Mouse (Mus musculus): ENCODE measurements around the gene Nufip2. TPM values are rescaled to one million over a fixed set of nuclear protein-coding genes. Genes with fewer than 3 reads are reported as not detected.
A peak's percentile ranks its signal among the peaks of the same experiment; 100 is the strongest.

The Nufip2 gene
- polyA plus RNA-seq, 1 experiment from 2014 or later = 6.5 TPM

DNA sequence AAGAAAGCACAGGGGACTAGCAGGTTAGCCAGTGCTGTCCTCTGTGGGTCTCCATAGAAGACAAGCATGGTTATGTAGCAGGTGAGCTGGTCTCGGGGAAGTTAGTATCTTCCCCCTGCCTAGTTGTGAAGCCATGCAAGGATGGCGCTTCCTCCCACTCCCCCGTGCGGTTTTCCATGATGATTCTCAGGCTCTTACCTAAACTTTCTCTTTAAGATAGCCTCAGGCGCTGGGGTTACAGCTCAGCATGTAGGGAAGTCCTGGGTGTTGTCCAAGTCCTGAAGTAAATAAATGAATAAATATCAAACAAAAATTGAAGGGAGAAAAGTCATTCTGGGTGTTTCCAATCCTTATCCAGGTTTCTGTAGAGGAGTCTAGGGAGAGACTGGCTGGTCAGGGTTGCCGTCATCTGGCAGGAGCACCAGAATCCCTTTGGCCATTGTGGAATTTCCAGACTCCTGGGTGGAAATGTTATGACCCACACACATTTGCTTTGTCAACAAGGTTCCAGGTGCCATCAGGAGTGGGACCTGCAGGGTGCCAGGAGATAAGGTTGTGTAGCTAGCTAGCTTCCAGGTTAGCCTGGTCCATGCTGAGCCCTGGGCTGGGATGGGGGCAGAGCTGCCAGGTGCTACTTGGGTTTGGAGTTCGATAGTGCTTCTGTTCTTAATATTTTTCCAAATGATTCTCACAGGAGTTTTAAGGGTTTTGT lies 96.3 kb downstream of the Nufip2 start:
- H3K4me2 ChIP-seq (ENCODE audit: low read depth, low read length) = no peak overlapping the region
- no peak for ATAC-seq (ENCODE audit: low read depth)
- H3K27me3 ChIP-seq (replicated peaks; ENCODE audit: control insufficient read depth, insufficient read depth, low read length) = no peaks in the 10 kb centered on the region
- peaks cover 37% of the 10 kb centered on the region for H3K4me1 ChIP-seq (ENCODE audit: control insufficient read depth, insufficient read depth, low read length)
- 82% methylated on average over 7 of the region's 7 CpGs for WGBS
- H3K27ac ChIP-seq (replicated peaks; ENCODE audit: low read depth, low read length) = no peak overlapping the region
- peaks cover 21% of the 10 kb centered on the region; the same call in 1 of the 2 replicates for H3K36me3 ChIP-seq (ENCODE audit: control insufficient read depth, insufficient read depth, low read length)
- no peaks in the 10 kb centered on the region for H3K9me3 ChIP-seq (ENCODE audit: control insufficient read depth, low read length)
- H3K4me3 ChIP-seq (ENCODE audit: low read depth, low read length) = no peak overlapping the region
- H3K9ac ChIP-seq (ENCODE audit: low read depth, low read length) = no peak overlapping the region
- DNase-seq (ENCODE audit: low spot score) = no peak

GRCm38 (mm10) chr11:77783211-77783746 lies 97.3 kb downstream of the Nufip2 start:
- peak; percentile 64 for ATAC-seq (ENCODE audit: low read depth)
- peaks cover 37% of the 10 kb centered on the region for H3K4me1 ChIP-seq (ENCODE audit: control insufficient read depth, insufficient read depth, low read length)
- WGBS = 36% methylated on average over 10 of the region's 10 CpGs
- H3K9ac ChIP-seq (ENCODE audit: low read depth, low read length) = peak overlapping the region; percentile 38; the same call in 1 of the 2 replicates
- no peaks in the 10 kb centered on the region for H3K9me3 ChIP-seq (ENCODE audit: control insufficient read depth, low read length)
- H3K4me3 ChIP-seq (ENCODE audit: low read depth, low read length) = no peak overlapping the region
- H3K36me3 ChIP-seq (ENCODE audit: control insufficient read depth, insufficient read depth, low read length) = peaks cover 11% of the 10 kb centered on the region; the same call in 1 of the 2 replicates
- H3K4me2 ChIP-seq (ENCODE audit: low read depth, low read length) = peak overlapping the region; percentile 36
- H3K27me3 ChIP-seq (replicated peaks; ENCODE audit: control insufficient read depth, insufficient read depth, low read length) = no peaks in the 10 kb centered on the region
- peak overlapping the region; percentile 86 for H3K27ac ChIP-seq (replicated peaks; ENCODE audit: low read depth, low read length)
- DNase-seq (ENCODE audit: low spot score) = peak; percentile 80

GRCm38 (mm10) chr11:77783747-77784646 lies 98.0 kb downstream of the Nufip2 start:
- Histone ChIP-seq H3K9ac (ENCODE audit: low read depth, low read length) (peak overlapping the region; percentile 38; the same call in 1 of the 2 replicates), H3K27me3 (replicated peaks; ENCODE audit: control insufficient read depth, insufficient read depth, low read length) (no peaks in the 10 kb centered on the region), H3K27ac (replicated peaks; ENCODE audit: low read depth, low read length) (peak overlapping the region; percentile 86), H3K4me1 (ENCODE audit: control insufficient read depth, insufficient read depth, low read length) (peaks cover 37% of the 10 kb centered on the region), H3K4me2 (ENCODE audit: low read depth, low read length) (peak overlapping the region; percentile 36), H3K4me3 (ENCODE audit: low read depth, low read length) (no peak overlapping the region), H3K36me3 (ENCODE audit: control insufficient read depth, insufficient read depth, low read length) (0 out of 2 replicates have a peak, but pooled peaks cover 4% of the 10 kb centered on the region), H3K9me3 (ENCODE audit: control insufficient read depth, low read length) (no peaks in the 10 kb centered on the region)
- DNase-seq (ENCODE audit: low spot score) (peak; percentile 70), ATAC-seq (ENCODE audit: low read depth) (peak; percentile 64)
- 40% methylated on average over 18 of the region's 18 CpGs for WGBS

GRCm38 (mm10) chr11:77784894-77785293 lies 98.9 kb downstream of the Nufip2 start:
- no peaks in the 10 kb centered on the region for H3K27me3 ChIP-seq (replicated peaks; ENCODE audit: control insufficient read depth, insufficient read depth, low read length)
- WGBS = 76% methylated on average over 9 of the region's 9 CpGs
- no peak overlapping the region for H3K4me2 ChIP-seq (ENCODE audit: low read depth, low read length)
- ATAC-seq (ENCODE audit: low read depth) (no peak), DNase-seq (ENCODE audit: low spot score) (no peak)
- no peak overlapping the region for H3K4me3 ChIP-seq (ENCODE audit: low read depth, low read length)
- peak overlapping the region; percentile 86 for H3K27ac ChIP-seq (replicated peaks; ENCODE audit: low read depth, low read length)
- H3K9me3 ChIP-seq (ENCODE audit: control insufficient read depth, low read length) = no peaks in the 10 kb centered on the region
- H3K4me1 ChIP-seq (ENCODE audit: control insufficient read depth, insufficient read depth, low read length) = peaks cover 37% of the 10 kb centered on the region
- 0 out of 2 replicates have a peak overlapping the region, but pooled peaks have one; percentile 1 for H3K9ac ChIP-seq (ENCODE audit: low read depth, low read length)
- no peaks in the 10 kb centered on the region for H3K36me3 ChIP-seq (ENCODE audit: control insufficient read depth, insufficient read depth, low read length)

GRCm38 (mm10) chr11:77785396-77785767 lies 99.4 kb downstream of the Nufip2 start:
- Histone ChIP-seq H3K27me3 (replicated peaks; ENCODE audit: control insufficient read depth, insufficient read depth, low read length) (no peaks in the 10 kb centered on the region), H3K4me2 (ENCODE audit: low read depth, low read length) (0 out of 2 replicates have a peak overlapping the region, but pooled peaks have one; percentile 3), H3K36me3 (ENCODE audit: control insufficient read depth, insufficient read depth, low read length) (no peaks in the 10 kb centered on the region), H3K9me3 (ENCODE audit: control insufficient read depth, low read length) (no peaks in the 10 kb centered on the region), H3K4me1 (ENCODE audit: control insufficient read depth, insufficient read depth, low read length) (peaks cover 38% of the 10 kb centered on the region), H3K27ac (replicated peaks; ENCODE audit: low read depth, low read length) (peak overlapping the region; percentile 77), H3K4me3 (ENCODE audit: low read depth, low read length) (no peak overlapping the region), H3K9ac (ENCODE audit: low read depth, low read length) (peak overlapping the region; percentile 1; the same call in 1 of the 2 replicates)
- 11% methylated on average over 5 of the region's 5 CpGs for WGBS
- no peak for DNase-seq (ENCODE audit: low spot score)
- ATAC-seq (ENCODE audit: low read depth) = 0 out of 2 replicates have a peak, but pooled peaks have one; percentile 19

- Histone ChIP-seq H3K27me3 (replicated peaks; ENCODE audit: control insufficient read depth, insufficient read depth, low read length) (no peaks in the 10 kb centered on the region), H3K9me3 (ENCODE audit: control insufficient read depth, low read length) (no peaks in the 10 kb centered on the region), H3K4me3 (ENCODE audit: low read depth, low read length) (no peak overlapping the region), H3K9ac (ENCODE audit: low read depth, low read length) (no peak overlapping the region; the same call in 1 of the 2 replicates), H3K27ac (replicated peaks; ENCODE audit: low read depth, low read length) (peak overlapping the region; percentile 77), H3K4me2 (ENCODE audit: low read depth, low read length) (no peak overlapping the region), H3K4me1 (ENCODE audit: control insufficient read depth, insufficient read depth, low read length) (peaks cover 44% of the 10 kb centered on the region), H3K36me3 (ENCODE audit: control insufficient read depth, insufficient read depth, low read length) (no peaks in the 10 kb centered on the region)
- ATAC-seq (ENCODE audit: low read depth) = no peak
- WGBS = 55% methylated on average over 6 of the region's 7 CpGs
- no peak for DNase-seq (ENCODE audit: low spot score)
Observed at GRCm38 (mm10) chr11:77785768-77786561, 100.0 kb downstream of the Nufip2 start.

GRCm38 (mm10) chr11:77787707-77788106 lies 101.8 kb downstream of the Nufip2 start, which contains the start of gene Gm10277:
Gm10277 (minus strand) TSS chr11:77787747.
- Histone ChIP-seq H3K9me3 (ENCODE audit: control insufficient read depth, low read length) (no peaks in the 10 kb centered on the region), H3K4me2 (ENCODE audit: low read depth, low read length) (no peak within 1 kb of the TSS), H3K27me3 (replicated peaks; ENCODE audit: control insufficient read depth, insufficient read depth, low read length) (no peaks in the 10 kb centered on the region), H3K27ac (replicated peaks; ENCODE audit: low read depth, low read length) (no peak within 1 kb of the TSS), H3K9ac (ENCODE audit: low read depth, low read length) (no peak within 1 kb of the TSS), H3K4me1 (ENCODE audit: control insufficient read depth, insufficient read depth, low read length) (peaks cover 61% of the 10 kb centered on the region), H3K4me3 (ENCODE audit: low read depth, low read length) (no peak within 1 kb of the TSS), H3K36me3 (ENCODE audit: control insufficient read depth, insufficient read depth, low read length) (no peaks in the 10 kb centered on the region)
- 72% methylated on average over 5 of the region's 5 CpGs for WGBS
- DNase-seq (ENCODE audit: low spot score) (no peak), ATAC-seq (ENCODE audit: low read depth) (no peak)

DNA sequence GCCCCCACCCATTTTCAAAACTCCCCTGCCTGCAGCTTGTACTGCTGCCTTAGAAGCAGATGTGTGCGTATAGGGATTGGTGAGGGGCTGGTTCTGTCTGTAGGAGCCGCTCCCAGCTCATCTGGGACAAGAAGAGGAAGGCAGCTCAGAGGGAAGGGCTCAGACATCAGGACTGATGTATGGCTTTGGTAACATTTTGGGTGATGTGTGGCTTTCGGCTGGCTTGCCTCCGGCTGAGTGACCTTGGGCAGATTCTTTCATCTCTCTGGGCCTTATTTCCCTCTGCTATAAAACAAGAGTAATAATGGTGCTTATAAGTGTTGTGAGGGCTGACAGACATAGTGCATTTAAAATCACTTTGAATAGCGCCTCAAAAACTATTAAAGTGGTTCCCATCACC lies 103.6 kb downstream of the Nufip2 start:
- Histone ChIP-seq H3K27ac (replicated peaks; ENCODE audit: low read depth, low read length) (no peak overlapping the region), H3K4me2 (ENCODE audit: low read depth, low read length) (no peak overlapping the region), H3K9ac (ENCODE audit: low read depth, low read length) (no peak overlapping the region), H3K27me3 (replicated peaks; ENCODE audit: control insufficient read depth, insufficient read depth, low read length) (no peaks in the 10 kb centered on the region), H3K4me1 (ENCODE audit: control insufficient read depth, insufficient read depth, low read length) (peaks cover 46% of the 10 kb centered on the region), H3K9me3 (ENCODE audit: control insufficient read depth, low read length) (no peaks in the 10 kb centered on the region), H3K36me3 (ENCODE audit: control insufficient read depth, insufficient read depth, low read length) (no peaks in the 10 kb centered on the region), H3K4me3 (ENCODE audit: low read depth, low read length) (no peak overlapping the region)
- no peak for DNase-seq (ENCODE audit: low spot score)
- WGBS = 87% methylated on average over 5 of the region's 5 CpGs
- ATAC-seq (ENCODE audit: low read depth) = no peak
